Mouse (Mus musculus): ENCODE data around the gene Gm12886.

The Gm12886 gene

DNA sequence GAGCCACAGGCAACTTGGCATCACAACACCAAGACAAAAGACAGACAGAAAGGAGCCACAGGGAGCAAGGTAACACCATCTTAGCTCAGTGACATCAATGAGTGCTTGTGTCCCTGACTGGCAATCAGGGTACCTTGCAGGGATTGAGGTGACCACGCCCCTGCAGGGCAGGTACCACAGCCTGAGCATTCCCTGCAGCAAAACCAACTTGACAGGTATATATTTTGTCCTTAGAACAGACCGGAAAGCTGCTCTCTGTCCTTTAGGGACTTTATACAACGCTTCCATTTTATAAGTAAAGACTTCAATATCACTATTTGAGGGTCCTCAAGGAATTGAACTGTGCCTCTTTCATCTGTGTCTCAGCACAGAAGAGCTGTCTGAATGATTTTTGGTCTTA lies at the start of gene Gm12886:
Gm12886 (minus strand) TSS at position 101 of the 400 bp plus-strand sequence.
- in situ Hi-C loops (cut with MboI; ENCODE audit: low pct_unique_long_range_greater_than_20kb in 1 of 2, low sequenced_read_pairs in 2 of 2, unreplicated experiment in 1 of 2): no loop called here
